Mouse (Mus musculus): ENCODE measurements at regions not wholly inside any gene's neighbourhood (a gene's known extent, or its start where the extent isn't known, plus 50 kb on each side); places are given as distances from the start of the nearest gene placed in this dataset.
A peak's percentile ranks its signal among the peaks of the same experiment; 100 is the strongest.

- DNase-seq, result no peak
Observed at GRCm38 (mm10) chr1:43882576-43882975, 50.9 kb upstream of the Tpp2 start.

GRCm38 (mm10) chr1:43880396-43880795 lies 52.8 kb upstream of the Uxs1 start:
- DNase-seq, result no peak

GRCm38 (mm10) chr1:43879896-43880295 lies 52.3 kb upstream of the Uxs1 start:
- no peak for DNase-seq

- no peak for DNase-seq
Observed at GRCm38 (mm10) chr1:43879163-43879562, 51.6 kb upstream of the Uxs1 start.

- DNase-seq, result peak; percentile 66 to 90
Observed at GRCm38 (mm10) chr1:43878163-43878562, 50.6 kb upstream of the Uxs1 start.

GRCm38 (mm10) chr1:43877704-43878103 lies 50.1 kb upstream of the Uxs1 start:
- peak; percentile 6 to 59 for DNase-seq

Measured in kidney, adult 8-10 months (tissue).